Mouse (Mus musculus) megakaryocyte, embryonic 14.5 days (primary cell): ENCODE results near the gene Tacr2.

Experiments used
- FLI1 ChIP-seq: IDR thresholded peaks from 2 replicates; pipeline ENCODE4 v1.6.1; 2012; ENCODE audit warnings: low read length, inconsistent platforms, mixed read lengths
- GATA1 ChIP-seq: IDR thresholded peaks from 3 replicates; pipeline ENCODE4 v1.6.1; 2012; ENCODE audit warnings: mixed read lengths, low read length, inconsistent platforms, borderline replicate concordance

DNA sequence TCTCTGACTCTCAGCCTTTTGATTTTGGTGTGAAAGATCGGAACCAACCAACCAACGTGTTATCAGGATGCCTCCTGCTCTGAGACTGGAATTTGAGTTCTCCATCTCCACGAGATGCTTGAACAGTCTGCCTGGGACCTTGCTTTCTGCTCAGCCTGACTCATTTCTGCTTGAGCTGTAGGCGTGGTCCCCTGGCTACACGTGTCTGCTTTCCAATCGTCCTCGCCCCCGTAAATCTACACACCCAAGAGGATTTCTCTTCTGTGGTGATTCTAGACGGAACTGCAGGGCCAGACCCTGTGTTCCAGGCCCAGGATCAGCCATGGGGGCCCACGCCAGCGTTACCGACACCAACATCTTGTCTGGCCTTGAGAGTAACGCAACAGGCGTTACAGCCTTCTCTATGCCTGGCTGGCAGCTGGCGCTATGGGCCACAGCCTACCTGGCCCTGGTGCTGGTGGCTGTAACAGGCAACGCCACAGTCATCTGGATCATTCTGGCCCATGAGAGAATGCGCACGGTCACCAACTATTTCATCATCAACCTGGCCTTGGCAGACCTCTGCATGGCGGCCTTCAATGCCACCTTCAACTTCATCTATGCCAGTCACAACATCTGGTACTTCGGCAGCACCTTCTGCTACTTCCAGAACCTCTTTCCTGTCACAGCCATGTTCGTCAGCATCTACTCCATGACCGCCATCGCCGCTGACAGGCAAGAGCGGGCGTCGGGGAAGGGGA is 428 bp downstream of the Tacr2 start:
- TF ChIP-seq GATA1, result no peak
- TF ChIP-seq FLI1, result no peak
